Mouse (Mus musculus) ES-E14 (cell line): ENCODE data around the gene Mocs2.

ENCODE experiments used
- CHD2 ChIP-seq: IDR thresholded peaks from 2 replicates; pipeline ENCODE4 v1.6.1; 2014; ENCODE audit warnings: mild to moderate bottlenecking, low read depth, low read length, inconsistent platforms
- HCFC1 ChIP-seq: IDR thresholded peaks from 2 replicates; pipeline ENCODE4 v1.6.1; 2012; ENCODE audit warnings: low read length, inconsistent platforms, borderline replicate concordance; ENCODE audit not compliant: insufficient read depth
- MAFK ChIP-seq: IDR thresholded peaks from 2 replicates; pipeline ENCODE4 v1.6.1; 2014; ENCODE audit warnings: mild to moderate bottlenecking, low read depth, low read length, inconsistent platforms; ENCODE audit not compliant: insufficient read depth
- ZNF384 ChIP-seq: IDR thresholded peaks from 2 replicates; pipeline ENCODE4 v1.6.1; 2012; ENCODE audit warnings: low read depth, low read length, inconsistent platforms

DNA sequence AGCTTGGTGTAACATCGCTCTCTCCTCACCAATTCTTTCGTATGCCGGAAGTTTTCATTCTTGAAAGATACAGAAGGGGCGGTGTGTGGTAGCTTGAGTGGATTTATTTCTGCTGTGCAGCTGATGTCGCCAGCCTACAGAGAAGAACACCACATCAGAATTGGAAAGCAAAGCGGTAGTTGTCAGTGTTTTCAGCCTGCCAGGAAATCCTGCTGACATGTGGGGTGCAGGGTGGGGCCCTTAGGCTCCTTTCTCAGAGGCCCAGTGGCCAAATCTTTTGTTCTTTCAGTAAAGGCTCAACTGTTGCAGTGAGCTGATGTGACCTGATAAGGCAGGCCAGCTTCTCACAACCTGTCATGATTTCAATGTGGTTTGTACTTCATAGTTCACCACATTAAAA, 27.8 kb downstream of the Mocs2 start:
- TF ChIP-seq CHD2 (no peak), MAFK (no peak), ZNF384 (no peak), HCFC1 (no peak)
